Mouse (Mus musculus): Measurements from ENCODE around the gene Ciita.

DNA sequence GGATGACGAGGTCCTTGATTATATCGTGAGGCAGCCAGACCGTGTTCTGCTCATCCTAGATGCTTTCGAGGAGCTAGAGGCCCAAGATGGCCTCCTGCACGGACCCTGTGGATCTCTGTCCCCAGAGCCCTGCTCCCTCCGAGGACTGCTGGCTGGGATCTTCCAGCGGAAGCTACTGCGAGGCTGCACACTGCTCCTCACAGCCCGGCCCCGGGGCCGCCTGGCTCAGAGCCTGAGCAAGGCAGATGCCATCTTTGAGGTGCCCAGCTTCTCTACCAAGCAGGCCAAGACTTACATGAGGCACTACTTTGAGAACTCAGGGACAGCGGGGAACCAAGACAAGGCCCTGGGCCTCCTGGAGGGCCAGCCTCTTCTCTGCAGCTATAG, 31.3 kb downstream of the Ciita start:
- TF ChIP-seq CTCF (IDR thresholded peaks at IDR 0.05; ENCODE audit: control insufficient read depth, insufficient read depth, insufficient replicate concordance, low read depth, low read length), result no peak
- no peak for TF ChIP-seq POLR2A (IDR thresholded peaks at IDR 0.05; ENCODE audit: control insufficient read depth, low read depth, low read length)
